Mouse (Mus musculus) kidney, embryonic 15.5 days (tissue): ENCODE measurements around the gene Pgrmc1. TPM values are rescaled to one million over a fixed set of nuclear protein-coding genes. Genes with fewer than 3 reads are reported as not detected.

Experiments
- ATAC-seq: fragments of 200-750 bp; cut with Nextera tagmentation; replicated peaks from 2 replicates; pipeline ENCODE4 v1.8.0; 2017; ENCODE audit warnings: moderate TSS enrichment; ENCODE audit not compliant: low FRiP score
- H3K27ac ChIP-seq: fragments of 300-500 bp; sonication (generic); 2 replicates; pipeline ENCODE4 v1.5.1; 2015; ENCODE audit warnings: mild to moderate bottlenecking, inconsistent platforms
- H3K27me3 ChIP-seq: fragments of 300-500 bp; sonication (generic); 2 replicates; pipeline ENCODE4 v1.6.1; 2015; ENCODE audit warnings: inconsistent platforms
- H3K36me3 ChIP-seq: fragments of 300-500 bp; sonication (generic); 2 replicates; pipeline ENCODE4 v1.6.1; 2015; ENCODE audit warnings: inconsistent platforms
- H3K4me1 ChIP-seq: fragments of 300-500 bp; sonication (generic); 2 replicates; pipeline ENCODE4 v1.6.1; 2015; ENCODE audit warnings: inconsistent platforms
- H3K4me2 ChIP-seq: fragments of 300-500 bp; sonication (generic); 2 replicates; pipeline ENCODE4 v1.6.1; 2015; ENCODE audit warnings: moderate library complexity, mild to moderate bottlenecking, inconsistent platforms
- H3K4me3 ChIP-seq: fragments of 300-500 bp; sonication (generic); replicated peaks from 2 replicates; pipeline ENCODE4 v1.5.1; 2015; ENCODE audit warnings: mild to moderate bottlenecking, inconsistent platforms
- H3K9ac ChIP-seq: fragments of 300-500 bp; sonication (generic); 2 replicates; pipeline ENCODE4 v1.6.1; 2015; ENCODE audit warnings: mild to moderate bottlenecking, inconsistent platforms
- H3K9me3 ChIP-seq: fragments of 300-500 bp; sonication (generic); replicated peaks from 2 replicates; pipeline ENCODE4 v1.6.1; 2016; ENCODE audit warnings: inconsistent platforms
- WGBS: fragments of 180-500 bp; shearing (Covaris S2); methylation state at CpG from one replicate; pipeline ENCODE4 v1.1.7; 2015; ENCODE audit warnings: mixed read lengths; 5-methylcytosine and 5-hydroxymethylcytosine counted together
- polyA plus RNA-seq: library from polyadenylated mRNA; unstranded; fragments of >200 nt; fragmentation: Nextera tagmentation; extraction: Ambion mirVana; gene quantifications from 2 replicates; pipeline ENCODE4 v1.2.1, GENCODE M21; 2015

Gene Pgrmc1
- polyA plus RNA-seq, 1 experiment from 2014 or later: 289 TPM

DNA sequence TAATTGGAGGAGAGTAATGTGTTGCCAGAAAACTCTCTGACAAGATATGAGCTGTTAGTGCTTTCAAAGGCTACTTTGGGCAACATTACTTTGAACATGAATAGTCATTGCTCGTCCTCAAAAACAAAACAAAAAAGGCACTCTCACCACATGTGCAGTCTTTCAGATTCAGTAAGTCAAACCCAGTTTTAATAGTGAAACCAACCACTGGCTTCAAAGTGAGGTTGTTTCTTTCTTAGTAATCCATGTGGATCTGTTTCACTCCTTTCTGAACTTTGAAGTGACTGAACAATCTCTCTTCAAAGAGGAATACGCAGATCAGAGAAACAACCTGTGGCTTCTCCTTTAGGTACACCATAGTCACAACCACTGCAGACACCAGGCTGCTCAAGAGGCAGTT lies 11.1 kb downstream of the Pgrmc1 start:
- no peak overlapping the region for H3K27ac ChIP-seq
- H3K36me3 ChIP-seq: peaks cover 25% of the 10 kb centered on the region
- no peak for ATAC-seq
- H3K9me3 ChIP-seq: no peaks in the 10 kb centered on the region
- no peaks in the 10 kb centered on the region for H3K27me3 ChIP-seq
- WGBS: 86% methylated on average over 2 of the region's 2 CpGs
- no peak overlapping the region for H3K9ac ChIP-seq
- no peak overlapping the region for H3K4me3 ChIP-seq
- H3K4me1 ChIP-seq: no peaks in the 10 kb centered on the region
- no peak overlapping the region for H3K4me2 ChIP-seq

DNA sequence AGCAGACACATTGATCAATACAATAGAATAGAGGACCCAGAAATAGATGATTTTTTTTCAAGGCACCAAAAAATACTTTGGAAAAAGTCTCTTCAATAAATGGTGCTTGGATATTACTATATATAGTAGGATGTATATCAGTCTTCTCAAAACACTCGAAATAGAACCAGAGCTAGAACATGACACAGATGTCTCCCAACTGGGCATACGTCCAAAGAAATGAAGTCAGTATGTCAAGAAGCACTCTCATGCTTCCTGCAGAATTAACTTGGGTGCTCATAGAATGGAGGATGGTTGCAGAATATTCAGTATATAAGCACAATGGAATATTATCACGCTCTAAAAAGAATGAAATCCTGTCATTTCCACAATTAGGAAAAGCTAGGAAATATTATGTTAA lies 30.1 kb downstream of the Pgrmc1 start:
- no peak overlapping the region for H3K4me3 ChIP-seq
- WGBS: 67% methylated on average over 3 of the region's 3 CpGs
- H3K9ac ChIP-seq: no peak overlapping the region
- H3K27me3 ChIP-seq: no peaks in the 10 kb centered on the region
- ATAC-seq: no peak
- H3K9me3 ChIP-seq: no peaks in the 10 kb centered on the region
- H3K4me1 ChIP-seq: no peaks in the 10 kb centered on the region
- H3K4me2 ChIP-seq: no peak overlapping the region
- H3K36me3 ChIP-seq: no peaks in the 10 kb centered on the region
- no peak overlapping the region for H3K27ac ChIP-seq

DNA sequence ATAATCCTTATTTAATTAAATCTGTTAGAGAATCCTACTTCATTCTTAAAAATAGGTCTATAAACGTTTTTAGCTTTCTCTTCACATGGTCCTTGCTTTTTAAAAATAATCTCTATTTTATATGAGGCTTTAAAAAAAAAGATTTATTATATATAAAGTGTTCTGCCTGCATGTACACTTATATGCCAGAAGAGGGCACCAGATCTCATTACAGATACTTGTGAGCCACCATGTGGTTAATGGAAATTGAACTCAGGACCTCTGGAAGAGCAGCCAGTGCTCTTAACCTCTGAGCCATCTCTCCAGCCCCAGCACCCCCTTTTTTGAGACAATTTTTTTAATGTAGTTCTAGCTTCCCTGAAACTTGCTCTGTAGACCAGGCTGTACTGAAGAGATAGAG lies 32.8 kb downstream of the Pgrmc1 start:
- no peaks in the 10 kb centered on the region; the same call in 1 of the 2 replicates for H3K36me3 ChIP-seq
- H3K9me3 ChIP-seq: no peaks in the 10 kb centered on the region
- H3K27ac ChIP-seq: no peak overlapping the region
- WGBS: 6% methylated on average over 1 of the region's 1 CpGs
- no peak for ATAC-seq
- H3K4me3 ChIP-seq: no peak overlapping the region
- no peaks in the 10 kb centered on the region for H3K27me3 ChIP-seq
- H3K4me1 ChIP-seq: no peaks in the 10 kb centered on the region
- H3K9ac ChIP-seq: no peak overlapping the region
- no peak overlapping the region for H3K4me2 ChIP-seq

- H3K4me2 ChIP-seq: no peak overlapping the region
- 0 out of 2 replicates have a peak, but pooled peaks cover 3% of the 10 kb centered on the region for H3K4me1 ChIP-seq
- ATAC-seq: no peak
- H3K27ac ChIP-seq: no peak overlapping the region
- H3K4me3 ChIP-seq: no peak overlapping the region
- 81% methylated on average over 6 of the region's 6 CpGs for WGBS
- no peaks in the 10 kb centered on the region for H3K27me3 ChIP-seq
- no peaks in the 10 kb centered on the region for H3K9me3 ChIP-seq
- H3K36me3 ChIP-seq: no peaks in the 10 kb centered on the region; the same call in 1 of the 2 replicates
- no peak overlapping the region for H3K9ac ChIP-seq
Observed at GRCm38 (mm10) chrX:36640046-36640445, 42.0 kb downstream of the Pgrmc1 start.

DNA sequence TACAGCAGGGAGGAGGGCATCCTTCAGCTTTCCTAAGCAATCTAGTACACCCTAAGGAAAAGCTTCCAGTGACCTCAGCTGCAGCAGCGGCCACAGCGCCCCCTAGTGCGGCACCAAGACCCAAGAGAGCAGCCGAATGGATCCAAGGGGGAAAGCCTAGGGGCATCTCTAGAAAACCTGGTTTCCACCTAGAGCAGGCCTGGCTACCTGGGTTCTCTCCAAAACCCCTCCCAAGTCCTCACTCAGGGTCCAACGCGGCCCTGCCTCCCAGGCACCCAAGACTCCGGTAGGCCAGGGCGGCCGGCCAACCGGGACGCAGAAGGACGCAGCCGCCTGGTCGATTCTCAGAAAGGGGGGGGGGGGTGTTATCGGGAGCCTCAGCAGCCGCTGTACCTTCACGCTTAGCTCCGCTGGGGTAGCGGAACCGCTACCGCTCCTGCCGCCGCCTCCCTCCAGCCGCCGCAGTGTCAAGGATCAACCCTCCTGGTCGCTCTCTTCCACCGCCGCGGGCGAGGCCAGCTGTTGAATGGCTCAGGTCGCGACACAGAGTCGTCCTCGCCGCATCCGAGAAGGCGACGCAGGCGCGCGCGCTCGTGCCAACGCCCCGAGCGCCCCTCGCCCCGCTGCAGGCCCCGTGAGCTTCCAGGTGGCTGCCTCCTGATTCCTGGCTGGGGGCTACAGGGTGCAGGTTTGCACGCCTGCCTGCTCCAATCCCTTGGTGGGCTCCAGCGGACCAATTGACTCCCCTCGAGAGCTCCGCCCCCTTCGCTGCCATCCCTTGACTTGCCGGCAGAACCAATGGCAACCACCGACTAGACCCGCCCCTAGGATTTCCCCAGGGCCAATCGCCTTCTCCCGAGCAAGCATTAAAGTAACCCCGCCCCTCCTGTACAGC lies 46.9 kb downstream of the Pgrmc1 start, which contains the start of gene Akap17b:
Gene Akap17b (minus strand): TSS at position 739 of the 895 bp plus-strand sequence.
- Histone ChIP-seq H3K36me3 (no peaks in the 10 kb centered on the region), H3K9me3 (no peaks in the 10 kb centered on the region), H3K4me3 (peak within 1 kb of the TSS; percentile 69), H3K9ac (peak within 1 kb of the TSS; percentile 45), H3K27me3 (no peaks in the 10 kb centered on the region), H3K27ac (peak within 1 kb of the TSS; percentile 82), H3K4me2 (peak within 1 kb of the TSS; percentile 57), H3K4me1 (0 out of 2 replicates have a peak, but pooled peaks cover 3% of the 10 kb centered on the region)
- ATAC-seq: peak; percentile 96
- 23% methylated on average over 40 of the region's 60 CpGs for WGBS

Other genes starting within 250 kb of the Pgrmc1 start
- gene Gm6268, start 196.9 kb upstream of the Pgrmc1 start, polyA plus RNA-seq: not detected in 2 replicates
- gene Gm14569, start 106.4 kb upstream of the Pgrmc1 start, polyA plus RNA-seq: not detected in 2 replicates
- gene Akap17b, start 47.2 kb downstream of the Pgrmc1 start, polyA plus RNA-seq: 3.4 and 3.7 TPM in 2 replicates
- gene Slc25a43, start 145.5 kb downstream of the Pgrmc1 start, polyA plus RNA-seq: 2.8 and 3.4 TPM in 2 replicates
- 783 and 885 TPM in 2 replicates for gene Slc25a5, start 197.4 kb downstream of the Pgrmc1 start, polyA plus RNA-seq